Mouse (Mus musculus) adrenal gland, adult 8-10 months (tissue): ENCODE results near the gene Ak2. TPM values are rescaled to one million over a fixed set of nuclear protein-coding genes. Genes with fewer than 3 reads are reported as not detected.

Experiments used
- DNase-seq: peaks from one replicate; pipeline ENCODE4 v3.0.0; 2022
- total RNA-seq, 4 experiments: library from RNA; stranded (reverse); gene quantifications; 2 replicates each; pipeline ENCODE4 v1.2.4; 2022

Ak2 gene
- 10 to 100 TPM; 70.8 to 97.5 (median 88.9) TPM for total RNA-seq

GRCm38 (mm10) chr4:128991500-128992008 is at the start of gene Ak2:
Ak2 (plus strand) TSS chr4:128991958.
- DNase-seq = no peak

- no peak for DNase-seq
Measured at GRCm38 (mm10) chr4:128942346-128942745, 49.4 kb upstream of the Ak2 start.

GRCm38 (mm10) chr4:128946736-128947135 is 45.0 kb upstream of the Ak2 start:
- DNase-seq = no peak

GRCm38 (mm10) chr4:128947326-128947933 is 44.3 kb upstream of the Ak2 start:
- DNase-seq = no peak

DNA sequence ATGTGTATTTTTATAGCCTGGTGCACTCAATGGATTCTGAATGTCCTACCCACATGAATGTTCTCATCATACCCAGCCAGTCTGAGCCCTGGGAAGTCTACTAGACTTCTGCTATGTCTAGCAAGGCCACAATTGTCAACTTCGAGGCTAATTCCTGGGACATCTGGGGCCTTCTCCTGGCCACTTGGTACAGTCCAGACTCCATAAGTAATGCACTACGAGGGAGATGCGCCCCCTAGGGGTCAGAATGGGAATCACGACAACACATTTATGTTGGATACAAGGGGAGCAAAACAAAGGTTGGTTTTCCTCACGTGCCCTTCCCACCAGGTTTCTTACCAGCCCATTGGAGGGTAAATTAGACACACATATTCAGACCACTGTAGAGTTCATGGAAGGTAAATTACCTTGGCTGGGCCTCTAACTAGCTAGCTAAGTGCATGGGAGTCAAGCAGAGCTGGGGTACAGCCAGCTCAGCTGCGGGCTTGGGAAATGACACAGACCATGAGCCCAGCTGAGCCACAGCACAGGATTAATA is 43.6 kb upstream of the Ak2 start:
- DNase-seq = no peak

DNA sequence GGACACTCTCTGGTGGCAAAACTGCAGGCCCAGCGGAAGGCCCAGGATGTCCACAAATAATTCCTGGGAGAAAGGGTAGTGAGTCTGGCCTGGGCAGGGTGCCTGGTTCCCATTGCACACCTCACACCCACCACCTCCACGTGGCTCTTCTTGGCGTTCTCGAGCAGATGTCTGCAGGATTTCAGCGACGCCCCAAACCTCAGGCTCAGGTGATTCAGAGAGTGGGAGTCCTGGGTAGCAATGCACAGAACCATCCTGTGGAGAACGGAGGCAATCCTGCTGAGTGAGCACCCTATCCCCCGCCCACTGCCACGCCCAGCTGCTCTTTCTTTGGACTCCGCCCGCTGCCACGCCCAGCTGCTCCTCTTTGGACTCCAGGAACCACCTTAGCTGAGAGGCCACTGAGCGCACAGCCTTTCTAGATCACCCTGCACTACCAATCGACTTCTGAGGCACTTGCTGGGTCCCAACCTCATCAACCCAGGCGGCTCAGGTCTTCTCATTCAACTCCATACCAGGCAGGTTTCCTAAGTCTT is 42.2 kb upstream of the Ak2 start:
- no peak for DNase-seq

DNA sequence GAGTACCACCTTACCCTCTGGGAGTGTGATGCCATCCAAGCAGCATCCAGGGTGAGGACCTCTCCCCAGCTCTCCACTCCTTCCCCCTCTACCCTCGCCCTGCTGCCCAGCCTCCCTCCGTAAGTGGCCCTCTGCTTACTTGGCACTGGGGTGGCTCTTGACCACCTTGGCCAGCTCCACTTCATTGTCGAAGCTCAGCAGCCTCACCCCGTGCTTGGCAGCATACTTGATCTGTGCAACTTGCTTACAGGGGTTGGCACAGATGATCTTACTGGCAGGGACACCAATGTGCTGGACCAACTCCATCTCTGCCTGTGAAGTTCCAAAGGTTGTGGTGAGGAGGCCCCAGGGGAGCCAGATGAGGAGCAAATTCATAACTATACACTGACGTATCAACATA is 41.3 kb upstream of the Ak2 start:
- no peak for DNase-seq

- no peak for DNase-seq
Measured at GRCm38 (mm10) chr4:128953851-128954250, 37.9 kb upstream of the Ak2 start.

- peak; percentile 49 for DNase-seq
Measured at GRCm38 (mm10) chr4:128957155-128957911, 34.4 kb upstream of the Ak2 start.

DNA sequence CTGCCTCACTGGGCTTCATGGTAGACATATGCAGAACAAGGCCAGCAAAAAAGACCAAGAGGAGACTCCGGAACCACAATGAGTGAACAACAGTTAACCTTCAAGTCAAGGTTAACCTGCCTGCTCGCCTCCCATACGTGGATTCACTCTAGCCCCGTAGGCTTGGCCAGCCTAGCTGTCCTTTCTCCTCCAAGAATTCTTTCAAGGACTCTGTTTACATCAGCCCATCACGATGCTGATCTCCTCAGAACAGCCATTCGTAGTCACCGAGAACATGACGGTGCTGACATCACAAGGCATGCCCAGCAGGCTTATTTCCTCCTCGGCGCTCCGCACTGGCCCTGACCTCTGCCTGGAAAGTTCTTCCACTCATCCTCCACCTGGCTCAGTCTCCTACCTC is 33.6 kb upstream of the Ak2 start:
- peak; percentile 49 for DNase-seq

GRCm38 (mm10) chr4:128958849-128959248 is 32.9 kb upstream of the Ak2 start:
- DNase-seq = no peak

DNA sequence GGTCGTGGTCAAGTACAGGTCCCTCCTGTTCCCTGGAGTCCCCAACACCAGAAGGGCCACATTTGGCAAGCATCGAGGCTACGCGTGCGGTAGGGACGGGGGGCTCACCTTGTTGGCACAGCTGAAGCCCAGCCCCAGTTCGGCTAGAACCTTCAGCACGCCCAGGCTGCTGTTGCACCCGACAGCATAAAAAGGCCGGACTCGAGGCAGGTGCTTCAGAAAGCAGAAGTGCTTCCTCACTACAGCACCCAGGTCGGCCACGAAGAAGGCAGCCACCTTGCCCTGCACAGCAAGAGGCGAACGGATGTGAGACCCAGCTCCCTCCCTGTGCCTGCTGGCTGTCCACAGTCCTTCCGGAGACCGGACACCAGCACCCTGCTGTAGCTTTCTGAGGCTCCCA is 32.1 kb upstream of the Ak2 start:
- no peak for DNase-seq

- DNase-seq = no peak
Measured at GRCm38 (mm10) chr4:128961301-128962028, 30.3 kb upstream of the Ak2 start.

GRCm38 (mm10) chr4:128962029-128962925 is 29.5 kb upstream of the Ak2 start, which contains the start of gene Azin2:
Azin2 (minus strand) TSS chr4:128962442.
- peak; percentile 88 for DNase-seq

- no peak for DNase-seq
Measured at GRCm38 (mm10) chr4:128962926-128963290, 28.9 kb upstream of the Ak2 start.

DNA sequence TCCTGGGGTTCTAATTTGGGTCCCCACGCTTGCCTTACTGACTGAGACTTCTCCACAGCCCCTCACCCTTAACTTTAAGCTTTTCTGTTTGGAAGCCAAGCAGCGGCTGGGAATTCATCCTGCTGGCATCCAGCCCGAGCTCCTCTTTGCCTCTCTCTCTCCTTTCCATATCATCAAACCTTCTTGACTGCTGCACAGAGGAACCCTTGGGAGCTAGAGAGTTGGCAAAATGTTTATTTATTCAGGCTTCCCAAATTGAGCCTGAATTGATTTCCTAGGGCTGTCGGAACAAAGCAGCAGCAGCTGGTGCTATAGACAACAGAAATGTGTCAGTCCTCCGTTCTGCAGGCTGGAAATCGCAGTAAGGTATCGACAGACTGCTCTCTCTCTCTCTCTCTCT is 25.0 kb upstream of the Ak2 start:
- no peak for DNase-seq

GRCm38 (mm10) chr4:128969081-128969480 is 22.7 kb upstream of the Ak2 start:
- no peak for DNase-seq

GRCm38 (mm10) chr4:128969607-128970416 is 21.9 kb upstream of the Ak2 start:
- DNase-seq = no peak

DNA sequence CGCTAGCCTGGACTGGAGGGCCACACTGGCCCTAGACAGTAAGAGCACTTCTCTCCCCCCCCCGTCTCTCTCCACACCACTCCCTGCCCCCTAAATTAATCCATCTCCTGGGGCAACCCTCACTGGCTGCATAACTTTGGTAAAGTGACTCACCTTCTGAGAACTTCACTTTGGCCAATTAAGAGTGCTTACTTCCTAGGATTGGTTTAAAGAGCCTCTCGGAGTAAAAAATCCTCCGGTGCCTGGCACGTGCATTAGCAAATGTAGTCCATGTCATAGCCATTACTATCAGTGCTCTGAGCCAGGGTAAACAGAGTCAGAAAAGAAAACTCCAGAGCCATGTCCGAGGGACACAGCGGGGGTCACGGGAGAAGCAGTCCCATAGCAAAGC is 21.3 kb upstream of the Ak2 start:
- DNase-seq = no peak

GRCm38 (mm10) chr4:128971065-128971694 is 20.6 kb upstream of the Ak2 start:
- no peak for DNase-seq
